Mouse (Mus musculus): ENCODE results near the gene St6galnac6. TPM values are rescaled to one million over a fixed set of nuclear protein-coding genes. Genes with fewer than 3 reads are reported as not detected.

The St6galnac6 gene
- polyA plus RNA-seq, 1 experiment from 2014 or later, result 13.5 TPM

GRCm38 (mm10) chr2:32574497-32574896, 25.0 kb upstream of the St6galnac6 start, which contains the start of gene Pip5kl1:
TSS of gene Pip5kl1 (plus strand) at chr2:32574797.
- H3K27me3 ChIP-seq, result peaks cover 34% of the 10 kb centered on the region
- H3K4me3 ChIP-seq, result peak within 1 kb of the TSS; percentile 47
- H3K9ac ChIP-seq, result peak within 1 kb of the TSS; percentile 76
- H3K27ac ChIP-seq, result peak within 1 kb of the TSS; percentile 40; the same call in 1 of the 2 replicates
- H3K4me2 ChIP-seq, result peak within 1 kb of the TSS; percentile 91
- H3K4me1 ChIP-seq (replicated peaks), result peaks cover 31% of the 10 kb centered on the region
- no peaks in the 10 kb centered on the region for H3K9me3 ChIP-seq
- H3K36me3 ChIP-seq, result peaks cover 11% of the 10 kb centered on the region
- 79% methylated on average over 6 of the region's 6 CpGs for WGBS
- no peak for ATAC-seq (ENCODE audit: low FRiP score)

DNA sequence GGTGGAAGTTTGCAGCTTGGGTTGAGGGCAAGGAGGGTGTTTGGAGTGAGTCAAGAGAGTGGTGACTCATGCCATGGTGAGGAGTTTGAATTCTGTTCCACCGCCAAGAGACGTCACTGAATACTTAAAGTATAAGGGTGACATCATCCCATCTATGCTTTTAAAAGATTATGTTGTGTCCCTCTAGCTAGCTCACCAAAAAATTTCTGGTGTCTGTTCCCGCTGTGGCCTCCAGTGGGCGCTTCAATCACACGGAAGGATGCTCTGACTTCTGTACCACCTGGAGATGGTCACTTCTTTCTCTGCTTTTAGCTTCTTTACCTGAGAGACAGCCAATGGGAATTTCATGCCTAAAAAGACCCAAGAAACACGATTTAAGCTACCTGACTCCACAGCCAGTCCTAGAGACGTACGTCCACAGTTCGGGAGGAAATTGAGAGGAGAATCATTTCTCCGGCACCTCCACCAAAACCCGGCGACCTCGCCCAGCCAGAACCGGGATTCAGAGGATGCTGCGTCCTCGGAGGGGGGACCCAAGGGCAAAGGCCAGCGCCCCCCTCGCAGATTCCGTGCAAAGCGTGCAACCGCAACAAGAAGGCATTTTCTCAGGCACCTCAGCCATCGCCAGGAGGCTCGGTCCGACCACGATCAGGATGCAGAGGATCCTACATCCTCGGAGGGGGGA, 24.5 kb upstream of the St6galnac6 start:
- Histone ChIP-seq H3K9me3 (no peaks in the 10 kb centered on the region), H3K36me3 (peaks cover 11% of the 10 kb centered on the region), H3K4me3 (peak overlapping the region; percentile 47), H3K4me2 (peak overlapping the region; percentile 91), H3K27ac (no peak overlapping the region), H3K4me1 (replicated peaks) (peaks cover 31% of the 10 kb centered on the region), H3K27me3 (peaks cover 39% of the 10 kb centered on the region), H3K9ac (peak overlapping the region; percentile 76)
- 0 out of 2 replicates have a peak, but pooled peaks have one; percentile 2 for ATAC-seq (ENCODE audit: low FRiP score)
- WGBS, result 1% methylated on average over 26 of the region's 26 CpGs

DNA sequence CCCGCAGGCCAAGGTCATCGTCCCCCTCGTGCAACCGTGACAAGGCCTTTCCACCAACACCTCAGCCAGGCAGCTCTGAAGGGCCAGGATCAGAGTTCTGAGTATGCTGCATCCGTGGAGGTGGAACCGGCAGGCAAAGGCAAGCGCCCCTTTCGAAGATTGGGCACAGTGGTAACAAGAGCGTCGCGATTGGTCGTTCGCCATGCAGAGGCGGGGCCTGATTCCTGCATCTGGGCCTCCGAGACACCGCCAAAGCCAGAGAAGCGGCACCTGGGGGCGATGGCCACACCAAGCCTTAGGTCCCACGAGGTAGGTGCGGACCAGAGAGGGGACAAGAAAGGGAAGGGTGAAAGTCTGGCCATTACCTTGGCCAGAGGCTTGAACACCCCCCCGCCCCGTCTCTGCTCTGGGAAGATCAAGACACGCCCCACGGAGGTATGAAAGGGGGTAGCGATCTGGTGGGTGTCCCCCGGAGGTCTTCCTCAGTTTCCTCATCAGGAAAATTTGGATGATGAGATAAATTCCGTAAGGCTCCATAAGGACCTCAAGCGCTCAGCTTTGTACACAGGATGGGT, 23.8 kb upstream of the St6galnac6 start, which contains the start of gene 9430097D07Rik:
9430097D07Rik (minus strand) TSS at position 99 of the 575 bp plus-strand sequence.
- H3K4me3 ChIP-seq, result peak within 1 kb of the TSS; percentile 47
- WGBS, result 6% methylated on average over 28 of the region's 28 CpGs
- peak within 1 kb of the TSS; percentile 40; the same call in 1 of the 2 replicates for H3K27ac ChIP-seq

GRCm38 (mm10) chr2:32576532-32576931, 23.0 kb upstream of the St6galnac6 start:
- no peak for ATAC-seq (ENCODE audit: low FRiP score)
- Histone ChIP-seq H3K9me3 (no peaks in the 10 kb centered on the region), H3K9ac (peak overlapping the region; percentile 76; the same call in 1 of the 2 replicates), H3K4me2 (no peak overlapping the region; the same call in 1 of the 2 replicates), H3K4me1 (replicated peaks) (peaks cover 29% of the 10 kb centered on the region), H3K27me3 (peaks cover 42% of the 10 kb centered on the region), H3K36me3 (peaks cover 11% of the 10 kb centered on the region), H3K27ac (no peak overlapping the region), H3K4me3 (no peak overlapping the region)
- 90% methylated on average over 9 of the region's 9 CpGs for WGBS

More for the DNA sequence above, 23.8 kb upstream of the St6galnac6 start, which contains the start of gene 9430097D07Rik:
- Histone ChIP-seq H3K27me3 (peaks cover 42% of the 10 kb centered on the region), H3K4me1 (replicated peaks) (peaks cover 31% of the 10 kb centered on the region), H3K36me3 (peaks cover 11% of the 10 kb centered on the region), H3K9ac (peak within 1 kb of the TSS; percentile 76), H3K4me2 (peak within 1 kb of the TSS; percentile 91), H3K9me3 (no peaks in the 10 kb centered on the region)
- ATAC-seq (ENCODE audit: low FRiP score), result peak; percentile 60

- no peak for ATAC-seq (ENCODE audit: low FRiP score)
- Histone ChIP-seq H3K27me3 (peaks cover 46% of the 10 kb centered on the region), H3K36me3 (peaks cover 2% of the 10 kb centered on the region), H3K4me3 (no peak overlapping the region), H3K9me3 (no peaks in the 10 kb centered on the region), H3K9ac (no peak overlapping the region), H3K4me2 (no peak overlapping the region), H3K4me1 (replicated peaks) (peaks cover 30% of the 10 kb centered on the region), H3K27ac (no peak overlapping the region)
- WGBS, result 43% methylated on average over 26 of the region's 30 CpGs
These were observed 21.1 kb upstream of the St6galnac6 start for GRCm38 (mm10) chr2:32578146-32579046.

- H3K4me2 ChIP-seq, result peak overlapping the region; percentile 39
- H3K27me3 ChIP-seq, result peaks cover 47% of the 10 kb centered on the region
- peak overlapping the region; percentile 47 for H3K9ac ChIP-seq
- 36% methylated on average over 19 of the region's 19 CpGs for WGBS
- no peaks in the 10 kb centered on the region for H3K9me3 ChIP-seq
- H3K36me3 ChIP-seq, result no peaks in the 10 kb centered on the region
- ATAC-seq (ENCODE audit: low FRiP score), result peak; percentile 52
- H3K4me3 ChIP-seq, result peak overlapping the region; percentile 34
- H3K4me1 ChIP-seq (replicated peaks), result peaks cover 14% of the 10 kb centered on the region; the same call in 1 of the 2 replicates
- peak overlapping the region; percentile 18; the same call in 1 of the 2 replicates for H3K27ac ChIP-seq
These were observed 17.9 kb upstream of the St6galnac6 start for GRCm38 (mm10) chr2:32581450-32582095.

GRCm38 (mm10) chr2:32582830-32583799, 16.4 kb upstream of the St6galnac6 start:
- H3K27me3 ChIP-seq, result peaks cover 36% of the 10 kb centered on the region
- H3K9me3 ChIP-seq, result no peaks in the 10 kb centered on the region
- H3K27ac ChIP-seq, result 0 out of 2 replicates have a peak overlapping the region, but pooled peaks have one; percentile 15
- no peaks in the 10 kb centered on the region for H3K36me3 ChIP-seq
- peak; percentile 62 for ATAC-seq (ENCODE audit: low FRiP score)
- H3K9ac ChIP-seq, result no peak overlapping the region
- WGBS, result 13% methylated on average over 37 of the region's 37 CpGs
- peak overlapping the region; percentile 27 for H3K4me3 ChIP-seq
- H3K4me2 ChIP-seq, result peak overlapping the region; percentile 53
- H3K4me1 ChIP-seq (replicated peaks), result peaks cover 28% of the 10 kb centered on the region

DNA sequence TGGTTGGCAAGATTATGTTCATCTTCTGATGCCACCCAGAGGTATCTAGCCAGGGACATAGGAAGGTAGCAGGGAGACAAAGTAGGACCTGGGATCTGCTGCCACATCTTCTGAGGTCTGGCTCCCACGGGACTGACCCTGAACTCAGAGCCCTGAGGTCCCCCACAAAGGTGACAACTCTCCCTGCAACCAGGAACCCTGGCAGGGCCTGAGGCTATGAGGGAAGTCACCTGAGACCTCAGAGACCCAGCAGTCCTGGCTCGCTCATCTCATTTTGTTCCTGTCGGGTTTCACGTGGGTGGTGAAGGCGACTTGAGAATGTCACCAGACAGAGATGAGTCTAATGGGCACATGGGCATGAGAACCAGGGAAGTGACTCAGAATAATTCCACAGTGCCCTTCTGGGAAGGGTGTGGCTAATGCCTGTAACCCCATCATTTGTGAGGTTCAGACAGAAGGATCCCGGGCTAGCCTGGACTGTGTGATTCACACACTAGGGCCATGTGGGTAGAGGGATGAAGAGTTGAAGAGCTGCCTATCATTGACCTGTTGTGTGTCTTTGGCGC, 14.3 kb upstream of the St6galnac6 start:
- H3K36me3 ChIP-seq, result no peaks in the 10 kb centered on the region
- 85% methylated on average over 7 of the region's 7 CpGs for WGBS

GRCm38 (mm10) chr2:32586871-32587351, 12.6 kb upstream of the St6galnac6 start, which contains the start of gene St6galnac4:
TSS of gene St6galnac4 (plus strand) at chr2:32587095.
- peak within 1 kb of the TSS; percentile 62 for H3K4me2 ChIP-seq
- H3K9ac ChIP-seq, result peak within 1 kb of the TSS; percentile 82
- peaks cover 44% of the 10 kb centered on the region for H3K4me1 ChIP-seq (replicated peaks)
- under 1% methylated on average over 38 of the region's 38 CpGs for WGBS
- peak within 1 kb of the TSS; percentile 62; the same call in 1 of the 2 replicates for H3K27ac ChIP-seq
- H3K27me3 ChIP-seq, result peaks cover 14% of the 10 kb centered on the region; the same call in 1 of the 2 replicates
- peak within 1 kb of the TSS; percentile 54 for H3K4me3 ChIP-seq
- no peaks in the 10 kb centered on the region for H3K36me3 ChIP-seq
- peak; percentile 68 for ATAC-seq (ENCODE audit: low FRiP score)
- H3K9me3 ChIP-seq, result no peaks in the 10 kb centered on the region

More for the DNA sequence above, 14.3 kb upstream of the St6galnac6 start:
- peaks cover 15% of the 10 kb centered on the region for H3K27me3 ChIP-seq
- H3K9me3 ChIP-seq, result no peaks in the 10 kb centered on the region
- no peak overlapping the region for H3K4me2 ChIP-seq
- H3K4me3 ChIP-seq, result no peak overlapping the region
- H3K4me1 ChIP-seq (replicated peaks), result peaks cover 47% of the 10 kb centered on the region
- ATAC-seq (ENCODE audit: low FRiP score), result no peak
- no peak overlapping the region for H3K27ac ChIP-seq
- no peak overlapping the region for H3K9ac ChIP-seq

GRCm38 (mm10) chr2:32587731-32588321, 11.7 kb upstream of the St6galnac6 start:
- no peaks in the 10 kb centered on the region for H3K36me3 ChIP-seq
- H3K27me3 ChIP-seq, result peaks cover 13% of the 10 kb centered on the region; the same call in 1 of the 2 replicates
- H3K4me2 ChIP-seq, result peak overlapping the region; percentile 62
- 0 out of 2 replicates have a peak, but pooled peaks have one; percentile 1 for ATAC-seq (ENCODE audit: low FRiP score)
- peaks cover 43% of the 10 kb centered on the region for H3K4me1 ChIP-seq (replicated peaks)
- 55% methylated on average over 9 of the region's 9 CpGs for WGBS
- H3K9ac ChIP-seq, result peak overlapping the region; percentile 82
- no peak overlapping the region for H3K27ac ChIP-seq
- H3K4me3 ChIP-seq, result peak overlapping the region; percentile 54
- H3K9me3 ChIP-seq, result no peaks in the 10 kb centered on the region

All from hindbrain, embryonic 13.5 days (tissue).